Mouse (Mus musculus) CH12.LX (cell line): ENCODE results near the gene Cldn2. TPM values are rescaled to one million over a fixed set of nuclear protein-coding genes. Genes with fewer than 3 reads are reported as not detected.

Experiments
- DNase-seq: peaks from one replicate; pipeline ENCODE4 v3.0.0-alpha.2; 2013; ENCODE audit errors: extremely low read depth
- H3K27ac ChIP-seq: 2 replicates; pipeline ENCODE4 v1.5.1; 2012; ENCODE audit warnings: low read depth, mild to moderate bottlenecking, control low read depth, moderate library complexity; ENCODE audit not compliant: insufficient read depth
- H3K27me3 ChIP-seq: replicated peaks from 2 replicates; pipeline ENCODE3; 2012; ENCODE audit warnings: inconsistent platforms
- H3K36me3 ChIP-seq, 2 experiments: replicated peaks in 1 of 2; 2 replicates each; pipeline versions ENCODE3 to v1.6.1; 2012; ENCODE audit warnings: inconsistent platforms in 1 of 2, low read length in 1 of 2, mild to moderate bottlenecking in 1 of 2, mixed read lengths in 1 of 2, moderate library complexity in 1 of 2; ENCODE audit not compliant: control insufficient read depth in 1 of 2, insufficient read depth in 1 of 2
- H3K4me1 ChIP-seq, 2 experiments: 2 replicates each; pipeline ENCODE4 v1.6.1; 2012; ENCODE audit warnings: inconsistent platforms in 1 of 2, moderate library complexity in 1 of 2; ENCODE audit not compliant: insufficient read depth in 2 of 2, control insufficient read depth in 1 of 2
- H3K4me2 ChIP-seq: 2 replicates; pipeline ENCODE4 v1.6.1; 2012; ENCODE audit warnings: low read depth, mild to moderate bottlenecking, control low read depth; ENCODE audit not compliant: poor library complexity, insufficient read depth, severe bottlenecking
- H3K4me3 ChIP-seq, 3 experiments: fragments of 150-350 bp in 1 of 3; sonication (generic) in 1 of 3; replicated peaks in 1 of 3; 2 replicates each; pipeline versions ENCODE3 to v1.5.1; 2011 to 2012; ENCODE audit warnings: low read depth in 2 of 3, low read length in 2 of 3, mild to moderate bottlenecking in 2 of 3, moderate library complexity in 2 of 3, control low read depth in 1 of 3, improper control_type of control experiment in 1 of 3, inconsistent platforms in 1 of 3, mixed read lengths in 1 of 3; ENCODE audit not compliant: poor library complexity in 1 of 3
- H3K79me2 ChIP-seq: replicated peaks from 2 replicates; pipeline ENCODE4 v1.6.1; 2012; ENCODE audit warnings: mild to moderate bottlenecking, moderate library complexity; ENCODE audit not compliant: control insufficient read depth, poor library complexity, insufficient read depth, severe bottlenecking; ENCODE audit errors: extremely low read depth
- H3K9ac ChIP-seq: 2 replicates; pipeline ENCODE4 v1.6.1; 2012; ENCODE audit warnings: low read depth, mild to moderate bottlenecking, control low read depth, moderate library complexity; ENCODE audit not compliant: insufficient read depth
- H3K9me3 ChIP-seq: replicated peaks from 2 replicates; pipeline ENCODE3; 2012; ENCODE audit warnings: low read length, inconsistent platforms, mixed read lengths
- BHLHE40 ChIP-seq: IDR thresholded peaks from 2 replicates; pipeline ENCODE4 v1.6.1; 2011; ENCODE audit warnings: mild to moderate bottlenecking, low read depth, low read length, improper control_type of control experiment
- CTCF ChIP-seq, 2 experiments: IDR thresholded peaks in 1 of 2; conservative IDR thresholded peaks in 1 of 2; 2 replicates each; pipeline ENCODE4 v1.5.1; 2011 to 2012; ENCODE audit warnings: low read depth in 2 of 2, low read length in 2 of 2, improper control_type of control experiment in 1 of 2, inconsistent platforms in 1 of 2, mild to moderate bottlenecking in 1 of 2, moderate library complexity in 1 of 2
- ELF1 ChIP-seq: IDR thresholded peaks from 2 replicates; pipeline ENCODE4 v1.6.1; 2014; ENCODE audit warnings: low read depth, mild to moderate bottlenecking, inconsistent platforms, low read length, improper control_type of control experiment
- EP300 ChIP-seq: IDR thresholded peaks from 2 replicates; pipeline ENCODE4 v1.6.1; 2011; ENCODE audit warnings: low read length, improper control_type of control experiment
- HCFC1 ChIP-seq: IDR thresholded peaks from 2 replicates; pipeline ENCODE4 v1.6.1; 2012; ENCODE audit warnings: low read depth, mild to moderate bottlenecking, inconsistent platforms, low read length, improper control_type of control experiment
- IRF4 ChIP-seq: IDR thresholded peaks from 2 replicates; pipeline ENCODE4 v1.6.1; 2014; ENCODE audit warnings: low read depth, mild to moderate bottlenecking, inconsistent platforms, low read length, improper control_type of control experiment
- JUN ChIP-seq: IDR thresholded peaks from 2 replicates; pipeline ENCODE4 v1.6.1; 2011; ENCODE audit warnings: low read depth, mild to moderate bottlenecking, low read length, improper control_type of control experiment, moderate library complexity; ENCODE audit not compliant: insufficient read depth
- JUND ChIP-seq: conservative IDR thresholded peaks from 2 replicates; pipeline ENCODE4 v1.6.1; 2011; ENCODE audit warnings: low read depth, low read length, improper control_type of control experiment
- MAFK ChIP-seq: IDR thresholded peaks from 2 replicates; pipeline ENCODE4 v1.6.1; 2011; ENCODE audit warnings: low read length, improper control_type of control experiment; ENCODE audit not compliant: insufficient replicate concordance
- MAX ChIP-seq: IDR thresholded peaks from 2 replicates; pipeline ENCODE4 v1.6.1; 2011; ENCODE audit warnings: low read length, improper control_type of control experiment
- NELFE ChIP-seq: IDR thresholded peaks from 2 replicates; pipeline ENCODE4 v1.6.1; 2011; ENCODE audit warnings: low read depth, low read length, improper control_type of control experiment
- NRF1 ChIP-seq: IDR thresholded peaks from 2 replicates; pipeline ENCODE4 v1.6.1; 2014; ENCODE audit warnings: low read depth, mild to moderate bottlenecking, inconsistent platforms, low read length, improper control_type of control experiment, moderate library complexity
- PAX5 ChIP-seq: IDR thresholded peaks from 2 replicates; pipeline ENCODE4 v1.6.1; 2012; ENCODE audit warnings: low read length, inconsistent platforms, mixed read lengths
- POLR2A ChIP-seq: IDR thresholded peaks from 2 replicates; pipeline ENCODE4 v1.6.1; 2011; ENCODE audit warnings: low read depth, mild to moderate bottlenecking, improper control_type of control experiment, low read length
- SMC3 ChIP-seq: IDR thresholded peaks from 2 replicates; pipeline ENCODE4 v1.6.1; 2011; ENCODE audit warnings: low read depth, low read length, improper control_type of control experiment
- TCF12 ChIP-seq: IDR thresholded peaks from 2 replicates; pipeline ENCODE4 v1.6.1; 2014; ENCODE audit warnings: low read depth, mild to moderate bottlenecking, inconsistent platforms, low read length, improper control_type of control experiment
- UBTF ChIP-seq: IDR thresholded peaks from 2 replicates; pipeline ENCODE4 v1.6.1; 2012; ENCODE audit warnings: low read depth, mild to moderate bottlenecking, inconsistent platforms, low read length, improper control_type of control experiment, moderate library complexity
- USF2 ChIP-seq: conservative IDR thresholded peaks from 2 replicates; pipeline ENCODE4 v1.6.1; 2011; ENCODE audit warnings: low read depth, low read length, improper control_type of control experiment
- ZC3H11A ChIP-seq: IDR thresholded peaks from 2 replicates; pipeline ENCODE4 v1.6.1; 2012; ENCODE audit warnings: low read depth, mild to moderate bottlenecking, inconsistent platforms, low read length, improper control_type of control experiment
- ZNF384 ChIP-seq: IDR thresholded peaks from 2 replicates; pipeline ENCODE4 v1.6.1; 2012; ENCODE audit warnings: low read depth, low read length, improper control_type of control experiment, inconsistent platforms
- dilution Hi-C: fragments of 300-500 bp; cut with MboI; formaldehyde crosslinking; loops from 2 replicates; pipeline ENCODE4 v1.14.3; 2020; ENCODE audit warnings: low sequenced_read_pairs; ENCODE audit not compliant: extremely low pct_unique_long_range_greater_than_20kb, extremely low pct_ligation_motif_present
- in situ Hi-C: fragments of 300-500 bp; cut with MboI; formaldehyde crosslinking; loops from 3 replicates; pipeline ENCODE4 v1.14.3; 2019; ENCODE audit warnings: low sequenced_read_pairs, low pct_ligation_motif_present, low pct_unique_long_range_greater_than_20kb, mixed read lengths
- polyA plus RNA-seq: library from polyadenylated mRNA; unstranded; fragments of >175 nt; gene quantifications from 2 replicates; pipeline ENCODE4 v1.2.1, GENCODE M21; 2012; ENCODE audit warnings: low read depth; ENCODE audit not compliant: insufficient read length
- total RNA-seq, 2 experiments: library from RNA; depleted of rRNA; stranded (reverse); fragments of 300-350 nt in 1 of 2; fragments of >200 nt in 1 of 2; gene quantifications; 2 replicates each; pipeline ENCODE4 v1.2.3; 2012 to 2014

Cldn2 gene
- total and polyA plus RNA-seq, 3 experiments = 0.07 TPM; not detected in 2

DNA sequence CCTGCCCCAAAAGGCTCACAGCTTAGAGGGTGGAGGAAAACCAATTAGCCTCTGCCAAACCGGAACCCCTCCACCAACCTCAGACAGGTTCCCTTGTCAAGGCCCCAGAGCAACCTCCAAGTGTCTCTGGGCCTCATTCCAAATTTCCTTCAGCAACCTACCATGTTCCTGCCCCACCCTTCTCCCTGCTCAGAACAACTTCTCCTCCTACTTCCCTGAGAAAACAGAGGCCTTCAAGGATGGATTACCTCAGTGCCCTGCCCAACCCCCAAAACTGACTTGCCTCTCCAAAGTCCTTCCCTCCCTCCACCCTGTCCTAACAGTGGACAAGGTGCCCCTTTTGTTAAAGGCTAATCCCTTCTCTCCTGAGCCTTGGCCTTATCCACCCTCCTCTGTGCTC lies 14.9 kb upstream of the Cldn2 start:
- in situ Hi-C loops (no loop called here), dilution Hi-C loops (no loop called here)
- H3K4me2 ChIP-seq = no peak overlapping the region

DNA sequence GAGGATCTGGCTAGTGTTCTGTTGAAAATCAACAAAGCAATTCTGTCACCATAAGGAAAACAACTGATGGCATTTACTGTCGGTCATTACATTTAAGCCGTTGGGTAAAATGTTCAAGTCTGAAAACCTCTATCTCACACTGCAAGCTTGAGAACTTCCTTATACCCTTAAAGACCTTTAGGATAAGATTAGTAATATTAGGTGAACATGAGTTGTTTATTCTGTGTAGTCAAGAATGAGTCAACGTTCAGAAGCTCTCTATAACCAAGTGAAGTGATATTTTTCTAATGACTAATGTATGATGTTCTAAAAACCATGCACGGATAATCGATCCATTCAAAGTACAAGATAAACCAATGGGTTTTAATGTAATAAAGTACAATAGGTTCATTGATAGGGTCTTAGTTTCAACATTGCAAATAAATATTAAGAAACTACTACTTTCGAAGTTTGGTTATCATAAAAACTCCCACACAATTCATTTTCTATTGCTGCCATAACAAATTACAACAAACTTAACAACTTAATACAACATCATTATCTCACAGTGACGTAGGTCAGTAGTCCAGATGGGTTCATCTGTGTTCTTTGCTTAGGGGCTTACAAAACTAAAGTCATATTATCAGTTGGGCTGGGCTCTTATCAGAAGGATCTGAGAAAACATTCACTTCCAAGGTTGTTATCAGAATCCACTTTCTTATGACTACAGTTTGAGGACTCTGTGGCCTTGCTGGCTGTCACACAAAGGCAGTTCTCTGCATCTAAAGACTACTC lies 6.4 kb upstream of the Cldn2 start:
- Histone ChIP-seq H3K36me3 (no peaks in the 10 kb centered on the region), H3K9ac (no peak overlapping the region), H3K4me1 (no peaks in the 10 kb centered on the region), H3K79me2 (no peaks in the 10 kb centered on the region), H3K4me2 (no peak overlapping the region), H3K9me3 (no peaks in the 10 kb centered on the region), H3K4me3 (no peak overlapping the region), H3K27me3 (no peaks in the 10 kb centered on the region), H3K27ac (no peak overlapping the region)
- TF ChIP-seq JUN (no peak), UBTF (no peak), USF2 (no peak), JUND (no peak), MAFK (no peak), POLR2A (no peak), HCFC1 (no peak), BHLHE40 (no peak)
- no peak for DNase-seq
- in situ Hi-C loops = no loop called here
- dilution Hi-C loops = no loop called here

More for the DNA sequence above, 14.9 kb upstream of the Cldn2 start:
- TF ChIP-seq ZNF384 (no peak), SMC3 (no peak), CTCF (conservative IDR thresholded peaks at IDR 0.05 in 1 of 2, IDR thresholded peaks at IDR 0.05 in 1 of 2; ENCODE audit: low read depth in 2 of 2, low read length in 2 of 2) (no peak), POLR2A (no peak), ZC3H11A (no peak), ELF1 (no peak)
- Histone ChIP-seq H3K9me3 (no peaks in the 10 kb centered on the region), H3K9ac (no peak overlapping the region), H3K4me3 (no peak overlapping the region), H3K4me1 (no peaks in the 10 kb centered on the region), H3K36me3 (no peaks in the 10 kb centered on the region), H3K27me3 (no peaks in the 10 kb centered on the region), H3K27ac (no peak overlapping the region), H3K79me2 (no peaks in the 10 kb centered on the region)
- DNase-seq = no peak

DNA sequence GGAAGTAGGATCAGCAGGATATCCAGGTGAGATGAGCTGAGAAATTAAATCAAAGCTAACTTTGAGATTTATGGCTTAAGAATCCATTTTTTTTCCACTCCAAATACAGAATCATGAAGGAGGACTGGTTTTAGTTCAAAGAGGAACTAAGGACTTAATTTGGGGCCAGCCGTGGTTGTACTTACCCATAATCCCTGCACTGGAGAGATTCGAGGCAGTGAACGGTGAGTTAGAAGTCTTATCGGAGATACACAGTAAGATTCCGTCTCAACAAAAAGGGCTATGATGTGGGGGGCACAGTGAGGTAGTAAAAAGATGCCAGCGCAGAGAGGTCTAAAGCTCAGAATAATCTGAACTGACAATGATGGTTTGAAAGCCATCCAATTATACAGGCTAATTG lies 4.6 kb upstream of the Cldn2 start:
- Histone ChIP-seq H3K4me3 (no peak overlapping the region), H3K9me3 (no peaks in the 10 kb centered on the region), H3K4me1 (no peaks in the 10 kb centered on the region), H3K4me2 (no peak overlapping the region; the same call in 1 of the 2 replicates), H3K9ac (no peak overlapping the region), H3K79me2 (no peaks in the 10 kb centered on the region), H3K27me3 (no peaks in the 10 kb centered on the region), H3K27ac (no peak overlapping the region), H3K36me3 (no peaks in the 10 kb centered on the region)
- dilution Hi-C loops = no loop called here
- in situ Hi-C loops = no loop called here
- TF ChIP-seq PAX5 = no peak
- TF ChIP-seq IRF4 = no peak
- TF ChIP-seq MAFK = no peak
- no peak for TF ChIP-seq JUND
- TF ChIP-seq EP300 = no peak
- TF ChIP-seq NELFE = no peak
- no peak for TF ChIP-seq MAX
- no peak for TF ChIP-seq NRF1
- no peak for TF ChIP-seq JUN
- TF ChIP-seq TCF12 = no peak
- DNase-seq = no peak
